Mouse (Mus musculus) bone marrow, adult 2 months (tissue): ENCODE measurements around the gene Stat1.

Source experiments
- CTCF ChIP-seq: fragments of 200-500 bp; IDR thresholded peaks from 2 replicates; pipeline ENCODE4 v1.5.1; 2011; ENCODE audit warnings: low read length, control low read depth; ENCODE audit not compliant: control insufficient read depth, insufficient read depth
- POLR2A ChIP-seq: fragments of 200-500 bp; IDR thresholded peaks from 2 replicates; pipeline ENCODE4 v1.6.1; 2011; ENCODE audit warnings: low read depth, mild to moderate bottlenecking, control low read depth, low read length, borderline replicate concordance; ENCODE audit not compliant: control insufficient read depth

DNA sequence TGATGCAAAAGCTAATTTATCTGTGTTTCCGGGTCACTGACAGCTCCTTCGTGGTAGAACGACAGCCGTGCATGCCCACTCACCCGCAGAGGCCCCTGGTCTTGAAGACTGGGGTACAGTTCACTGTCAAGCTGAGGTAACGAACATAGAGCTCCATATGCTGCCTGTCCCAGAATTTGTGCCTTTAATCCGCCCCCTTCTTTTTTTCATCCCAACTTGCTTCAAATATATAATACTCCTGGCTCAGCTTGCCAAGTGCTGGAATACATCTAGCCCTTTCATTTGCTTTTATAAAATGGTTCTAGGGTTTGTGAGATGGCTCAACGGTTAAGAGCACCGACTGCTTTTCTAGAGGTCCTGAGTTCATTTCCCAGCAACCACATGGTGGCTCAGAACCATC lies 21.3 kb downstream of the Stat1 start:
- TF ChIP-seq POLR2A = no peak
- TF ChIP-seq CTCF = no peak
